Mouse (Mus musculus) liver, embryonic 14.5 days (tissue): ENCODE data around the gene Cdx2.

Experiments
- CTCF ChIP-seq: IDR thresholded peaks from 2 replicates; pipeline ENCODE4 v1.5.1; 2016; ENCODE audit warnings: antibody characterized with exemption, low read depth, control low read depth
- EP300 ChIP-seq: IDR thresholded peaks from 2 replicates; pipeline ENCODE4 v1.6.1; 2016; ENCODE audit warnings: antibody characterized with exemption, low read depth

DNA sequence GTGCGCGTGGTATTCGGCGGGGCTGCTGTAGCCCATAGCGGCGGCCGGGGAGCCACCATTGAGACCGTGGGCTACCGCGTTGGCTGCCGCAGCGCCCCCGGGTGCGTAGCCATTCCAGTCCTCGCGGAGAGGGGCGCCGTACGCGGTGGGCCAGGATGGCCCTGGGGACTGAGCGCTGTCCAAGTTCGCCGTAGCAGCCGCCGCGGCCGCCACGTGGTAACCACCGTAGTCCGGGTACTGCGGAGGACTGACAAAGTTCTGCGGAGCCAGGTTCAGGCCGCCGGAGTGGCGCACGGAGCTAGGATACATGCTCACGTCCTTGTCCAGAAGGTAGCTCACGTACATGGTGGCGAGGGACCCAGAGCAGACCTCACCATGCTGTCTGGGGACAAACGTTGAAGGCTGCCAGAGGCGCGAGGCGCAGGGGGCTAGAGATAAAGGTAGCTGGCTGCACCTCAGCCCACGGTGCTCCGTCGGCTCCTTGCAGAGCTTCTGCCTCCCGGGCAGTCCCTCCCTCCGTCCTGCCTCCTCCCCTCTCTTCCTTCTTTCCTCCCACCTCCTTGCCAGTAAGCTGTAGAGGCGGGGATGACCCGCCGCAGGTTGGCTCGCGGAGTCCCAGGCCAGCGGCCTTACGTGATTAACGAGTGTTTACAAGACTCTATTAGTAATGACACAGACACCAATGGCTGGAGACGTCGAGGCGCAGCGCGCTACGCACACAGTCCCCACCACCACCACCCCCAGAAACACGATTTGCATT lies at the start of gene Cdx2:
- TF ChIP-seq CTCF (no peak), EP300 (no peak)
